Mouse (Mus musculus) neural tube, embryonic 10.5 days (tissue): ENCODE data around the gene Olfr1392.
A peak's percentile ranks its signal among the peaks of the same experiment; 100 is the strongest.
"Not testable (repeated sequence)": the region's sequence is repeated elsewhere in the genome, so short reads cannot be mapped to it uniquely, and the experiment has no call there.

Experiments
- DNase-seq: peaks from one replicate; pipeline ENCODE4 v3.0.0-alpha.2; 2017; ENCODE audit warnings: low spot score; ENCODE audit errors: extremely low spot score

Olfr1392 gene

DNA sequence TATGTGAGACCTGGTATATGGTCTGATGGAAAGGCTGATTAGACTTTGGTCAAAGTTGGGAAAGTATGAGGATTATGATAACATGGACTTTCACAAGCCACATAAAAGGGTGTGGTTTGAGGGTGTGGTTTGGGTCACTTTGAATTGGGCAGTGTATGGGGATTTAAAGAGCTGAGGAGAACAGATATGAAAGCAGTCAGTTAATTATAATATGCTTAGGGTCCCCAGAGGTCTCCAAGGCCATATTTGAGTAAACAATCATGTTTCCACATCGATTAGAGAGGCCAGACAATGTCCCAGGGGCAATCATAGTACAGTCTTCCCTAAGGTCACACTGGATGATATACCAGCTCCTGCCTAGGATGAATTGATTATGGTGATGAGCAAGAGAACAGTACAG is at the start of gene Olfr1392:
TSS of gene Olfr1392 (plus strand) at position 301 of the 400 bp plus-strand sequence.
- not testable (repeated sequence) for DNase-seq

GRCm38 (mm10) chr11:49235459-49236207 is 49.4 kb upstream of the Olfr1392 start:
- no peak for DNase-seq

DNA sequence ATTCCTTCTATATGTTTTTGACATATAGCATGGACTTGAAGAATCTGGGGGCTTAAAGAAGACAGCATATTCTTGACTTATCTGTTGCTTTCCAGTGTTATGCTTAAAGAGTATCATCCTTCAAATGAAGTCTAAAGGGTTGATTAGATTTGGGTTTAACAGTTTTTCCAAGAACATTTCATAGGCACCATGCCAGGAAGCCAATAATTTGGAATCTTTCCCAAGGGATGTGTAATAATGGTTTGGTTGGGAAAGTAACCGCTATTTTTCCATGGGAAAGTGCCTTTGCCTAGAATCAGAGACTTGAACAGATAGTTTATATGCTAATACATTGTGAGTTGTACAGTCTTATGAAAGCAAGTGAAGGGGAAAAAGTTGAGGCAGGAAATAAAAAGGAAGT is 48.2 kb upstream of the Olfr1392 start:
- DNase-seq, result no peak

- DNase-seq, result no peak
Measured at GRCm38 (mm10) chr11:49237532-49237931, 47.5 kb upstream of the Olfr1392 start.

DNA sequence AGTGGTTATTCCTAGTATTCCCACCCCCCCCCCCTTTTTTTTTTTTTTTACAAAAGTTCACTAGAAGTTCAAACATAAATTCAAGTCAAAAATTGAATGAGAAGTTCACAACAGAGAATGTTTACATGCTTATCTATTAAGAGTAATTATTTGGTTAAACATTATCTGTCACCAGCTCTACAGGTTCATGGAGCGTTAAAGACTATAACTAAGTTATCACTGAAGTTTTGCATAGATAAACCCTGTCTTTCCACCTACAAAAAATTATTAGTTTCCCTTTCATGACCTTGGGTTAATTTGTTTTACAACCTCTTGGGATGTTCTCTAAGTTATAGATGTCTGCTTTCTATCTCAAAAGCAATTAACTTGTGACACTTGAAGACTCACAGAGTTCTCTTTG is 44.8 kb upstream of the Olfr1392 start:
- DNase-seq, result no peak

DNA sequence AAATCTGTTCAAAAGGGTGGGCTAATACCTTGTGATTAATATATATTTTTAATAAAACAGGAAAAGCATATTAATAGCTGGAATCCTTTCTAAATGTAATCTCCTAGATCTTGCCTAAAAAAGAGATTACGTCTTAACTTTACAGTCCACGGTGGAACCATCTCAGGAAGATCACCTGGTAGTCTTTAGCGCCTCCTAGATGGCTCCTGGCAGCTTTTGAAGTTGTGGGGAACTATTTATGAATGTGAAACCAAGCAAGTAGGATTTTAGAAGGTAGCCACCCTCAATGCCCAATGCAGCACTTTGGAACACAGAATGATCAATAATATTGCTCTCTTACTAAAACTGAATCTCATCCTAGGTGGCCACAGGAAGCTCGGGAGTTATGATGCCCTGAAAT is 44.2 kb upstream of the Olfr1392 start:
- no peak for DNase-seq

GRCm38 (mm10) chr11:49241471-49241870 is 43.6 kb upstream of the Olfr1392 start:
- no peak for DNase-seq

- DNase-seq, result no peak
Measured at GRCm38 (mm10) chr11:49242944-49243626, 42.0 kb upstream of the Olfr1392 start.

DNA sequence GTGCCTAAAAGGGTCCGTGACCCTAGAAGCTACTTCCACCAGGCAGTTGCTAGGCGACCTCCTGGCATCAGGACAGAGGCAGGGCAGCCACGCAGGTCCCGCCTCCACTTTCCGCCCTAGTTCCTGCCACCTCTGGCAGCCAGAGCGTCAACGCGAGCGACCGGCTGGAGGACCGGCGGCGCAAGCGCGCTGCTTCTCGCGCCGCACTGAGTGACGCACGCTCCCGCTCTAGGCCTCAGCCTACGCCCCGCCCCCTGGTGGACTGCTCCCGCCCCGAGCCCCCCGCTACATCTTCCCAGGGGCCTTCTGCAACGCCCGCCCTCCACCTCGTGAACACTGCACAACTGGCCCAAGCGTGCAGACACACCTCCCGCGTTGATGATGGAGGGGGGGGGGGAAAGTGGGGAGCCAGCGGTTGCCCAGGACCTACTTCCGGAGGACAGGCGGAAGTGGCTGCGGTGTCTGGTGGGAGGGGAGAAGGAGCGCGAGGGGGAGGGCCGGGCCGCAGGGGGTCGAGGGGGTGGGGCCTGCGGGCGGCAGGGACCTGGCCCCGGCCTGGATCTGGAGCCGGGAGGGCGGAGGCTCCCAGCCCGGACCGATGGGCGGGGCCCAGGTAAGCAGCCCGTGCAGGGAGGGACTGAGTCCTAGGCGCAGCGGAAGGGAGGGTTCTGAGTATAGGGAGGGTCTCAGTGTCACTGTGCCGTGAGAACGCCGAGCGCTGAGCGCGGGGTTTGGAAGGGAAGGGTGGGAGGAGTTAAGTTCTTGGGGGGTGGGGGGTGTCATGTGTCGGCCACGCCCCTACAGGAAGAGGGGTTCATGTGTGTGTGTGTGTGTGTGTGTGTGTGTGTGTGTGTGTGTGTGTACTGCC is 41.1 kb upstream of the Olfr1392 start, which contains the start of gene Mgat1:
TSS of gene Mgat1 (plus strand) at position 465 of the 868 bp plus-strand sequence.
- peak; percentile 96 for DNase-seq

DNA sequence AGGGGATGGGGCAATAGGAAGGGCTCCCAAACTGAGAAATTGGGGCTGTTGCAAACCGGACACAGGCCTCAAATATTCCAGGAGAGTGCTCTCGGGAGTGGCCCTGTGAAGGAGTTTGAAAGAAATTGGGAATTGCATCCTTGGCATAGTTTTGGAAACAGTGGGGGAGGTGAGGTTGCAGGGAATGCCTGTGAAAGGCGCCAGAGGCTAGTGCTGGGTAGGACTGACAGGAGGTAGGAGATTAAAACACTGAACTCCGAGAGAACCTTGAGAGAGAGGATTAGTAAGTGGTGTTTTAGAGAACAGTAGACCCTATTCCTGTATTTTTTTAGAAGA is 40.5 kb upstream of the Olfr1392 start:
- no peak for DNase-seq

GRCm38 (mm10) chr11:49245176-49245575 is 39.9 kb upstream of the Olfr1392 start:
- no peak for DNase-seq

DNA sequence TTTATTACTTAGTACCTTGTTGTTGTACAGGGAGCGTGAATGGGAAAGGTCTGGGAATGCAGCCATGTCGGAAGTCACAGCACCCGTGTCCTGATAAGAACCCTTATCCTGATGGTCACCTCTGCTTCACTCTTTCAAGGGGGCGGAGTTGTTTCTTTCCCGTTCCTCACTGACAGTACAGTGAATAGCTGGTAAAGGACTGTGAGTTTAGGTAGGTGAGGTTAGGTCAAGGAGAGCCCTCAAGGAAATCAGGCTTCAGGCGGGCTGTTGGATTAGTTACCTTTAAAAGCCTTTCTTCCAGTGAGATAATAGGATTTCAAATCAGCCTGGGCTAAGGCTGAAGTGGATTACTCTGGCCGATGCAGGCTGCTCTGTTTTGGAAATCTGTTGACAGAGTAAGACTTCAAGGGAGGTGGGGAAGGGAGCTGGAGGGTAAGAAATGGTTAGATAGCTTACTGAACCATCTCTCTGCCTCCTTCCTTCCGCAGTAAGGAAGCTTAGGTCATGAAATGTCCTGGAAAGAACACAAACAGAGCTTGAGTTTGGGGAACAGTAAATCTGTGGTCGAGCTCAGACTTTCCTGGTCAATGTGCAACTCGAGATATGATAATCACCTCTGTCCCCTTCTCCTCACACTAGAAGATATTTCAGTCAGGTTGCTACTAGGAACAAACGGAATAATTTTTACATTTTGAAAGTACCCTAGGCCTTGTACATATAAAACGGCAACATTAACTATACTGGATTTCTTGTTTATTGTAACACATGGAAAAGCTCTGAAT is 39.3 kb upstream of the Olfr1392 start:
- no peak for DNase-seq

GRCm38 (mm10) chr11:49246523-49246922 is 38.6 kb upstream of the Olfr1392 start:
- DNase-seq, result no peak

DNA sequence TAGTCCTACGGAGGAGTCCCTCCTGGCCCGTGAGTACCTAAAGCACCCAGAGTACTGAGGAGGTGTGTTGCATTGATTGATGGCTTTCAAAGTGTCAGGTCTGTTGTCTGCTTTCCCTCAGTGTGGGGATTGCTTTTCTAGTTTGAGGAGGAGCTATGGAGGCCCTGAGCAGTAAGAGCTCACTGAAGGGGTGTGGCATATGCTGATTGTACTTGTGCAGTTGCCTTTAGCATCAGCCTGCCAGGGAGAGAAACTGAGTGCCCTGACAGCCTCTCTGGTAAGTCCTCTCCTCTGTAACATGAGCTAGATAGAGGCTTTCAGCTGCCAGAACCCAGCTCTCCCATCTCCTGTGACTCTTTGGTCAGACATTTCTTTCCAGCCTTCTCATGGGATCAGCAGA is 37.8 kb upstream of the Olfr1392 start:
- no peak for DNase-seq

DNA sequence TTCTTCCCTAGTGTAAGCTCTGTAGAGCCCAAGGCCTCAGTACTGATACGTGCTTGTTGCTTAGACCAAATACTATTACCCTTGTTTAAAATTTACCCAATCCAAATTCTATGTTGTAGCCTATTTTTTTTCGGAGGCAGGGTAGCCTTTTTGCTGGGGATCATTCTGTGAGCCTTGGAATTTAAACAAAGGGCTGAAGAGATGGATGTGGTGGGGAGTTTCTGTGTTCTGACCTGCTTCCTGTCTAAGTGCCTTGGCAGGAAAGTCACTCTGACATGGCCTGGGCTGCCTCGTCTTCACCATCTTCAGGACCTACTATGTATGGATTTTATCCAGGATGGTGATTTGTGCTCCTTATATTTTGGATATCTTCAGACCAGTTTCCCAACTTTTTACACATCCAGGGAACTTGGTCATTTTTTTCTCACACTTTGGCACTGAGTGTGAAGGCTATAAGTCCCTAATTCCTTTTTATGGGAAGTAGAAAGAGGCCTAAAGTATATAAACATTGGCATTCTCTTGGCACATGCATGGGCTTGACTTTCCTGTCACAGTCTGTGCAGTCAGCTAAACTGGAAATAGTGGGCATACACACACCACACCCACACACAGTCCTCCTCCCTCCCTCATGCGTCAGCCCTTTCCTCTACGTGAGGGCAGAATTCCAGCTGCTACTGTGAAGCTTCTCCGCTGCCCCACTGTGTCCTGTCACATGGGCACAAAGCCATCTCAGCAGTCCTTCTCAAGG is 36.7 kb upstream of the Olfr1392 start:
- no peak for DNase-seq

GRCm38 (mm10) chr11:49248974-49249700 is 35.9 kb upstream of the Olfr1392 start:
- DNase-seq, result no peak

DNA sequence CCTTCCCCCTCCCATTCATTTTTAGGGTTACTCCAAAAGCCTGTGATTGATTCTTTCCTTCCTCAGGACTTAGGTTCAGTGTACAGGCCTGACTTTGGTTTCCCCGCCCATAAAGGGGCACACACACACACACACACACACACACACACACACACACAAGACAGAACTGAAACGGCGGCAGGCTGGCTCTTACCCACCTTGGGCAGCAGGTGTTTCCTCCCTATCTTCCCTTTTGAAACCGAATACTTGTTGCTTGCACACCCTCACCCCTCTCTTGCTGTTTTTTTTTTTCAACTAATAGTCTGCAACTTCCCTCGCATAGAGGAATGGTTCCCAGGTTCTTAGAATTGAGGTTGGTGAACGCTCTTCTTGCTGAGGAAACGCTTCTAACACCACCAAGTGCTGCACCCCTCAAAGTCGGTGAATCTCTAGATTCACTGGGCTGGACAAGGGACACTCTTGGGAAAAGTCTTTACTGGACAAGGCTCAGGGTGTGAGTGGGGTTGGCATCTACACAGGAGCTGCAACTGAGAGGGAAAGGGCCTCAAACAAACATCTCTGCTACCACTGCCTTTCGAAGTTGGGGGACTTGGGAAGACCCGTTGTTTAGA is 35.2 kb upstream of the Olfr1392 start:
- no peak for DNase-seq

GRCm38 (mm10) chr11:49250422-49251379 is 34.4 kb upstream of the Olfr1392 start:
- peak; percentile 89 for DNase-seq
